Mouse (Mus musculus) left cerebral cortex, adult 9 months (tissue): ENCODE measurements at regions not wholly inside any gene's neighbourhood (a gene's known extent, or its start where the extent isn't known, plus 50 kb on each side); places are given as distances from the start of the nearest gene placed in this dataset.

Source experiments
- DNase-seq, 2 experiments: peaks; one replicate each; pipeline ENCODE4 v3.0.0; 2022; ENCODE audit warnings: low spot score in 2 of 2

- no peak for DNase-seq
Measured at GRCm38 (mm10) chr13:111157921-111158638, 96.7 kb upstream of the Actbl2 start.

- no peak for DNase-seq
Measured at GRCm38 (mm10) chr13:111159498-111159897, 95.3 kb upstream of the Actbl2 start.

- DNase-seq = no peak
Measured at GRCm38 (mm10) chr13:111165538-111165937, 89.3 kb upstream of the Actbl2 start.

GRCm38 (mm10) chr13:111170269-111171165 is 84.3 kb upstream of the Actbl2 start:
- no peak for DNase-seq

GRCm38 (mm10) chr13:111179186-111179585 is 75.6 kb upstream of the Actbl2 start:
- peak; percentile 11 to 62 for DNase-seq

GRCm38 (mm10) chr13:111183293-111183692 is 71.5 kb upstream of the Actbl2 start:
- DNase-seq = no peak

- DNase-seq = no peak
Measured at GRCm38 (mm10) chr13:111185799-111186198, 69.0 kb upstream of the Actbl2 start.

GRCm38 (mm10) chr13:111186833-111187232 is 68.0 kb upstream of the Actbl2 start:
- DNase-seq = no peak

GRCm38 (mm10) chr13:111193919-111194318 is 60.9 kb upstream of the Actbl2 start:
- DNase-seq = no peak

- peak; percentile 38 to 49 for DNase-seq
Measured at GRCm38 (mm10) chr13:111194337-111194736, 60.5 kb upstream of the Actbl2 start.

GRCm38 (mm10) chr13:111201532-111201931 is 53.3 kb upstream of the Actbl2 start:
- no peak for DNase-seq

GRCm38 (mm10) chr13:111204580-111205285 is 50.1 kb upstream of the Actbl2 start:
- DNase-seq = peak in 1 of 2 experiments; percentile 18
